Mouse (Mus musculus) heart, embryonic 16.5 days (tissue): ENCODE results near the gene Sypl2. TPM values are rescaled to one million over a fixed set of nuclear protein-coding genes. Genes with fewer than 3 reads are reported as not detected.

ENCODE experiments used
- ATAC-seq: fragments of 200-750 bp; cut with Nextera tagmentation; replicated peaks from 2 replicates; pipeline ENCODE4 v1.8.0; 2017; ENCODE audit warnings: moderate number of reproducible peaks; ENCODE audit not compliant: insufficient read depth, low FRiP score; ENCODE audit errors: extremely low read depth
- H3K27ac ChIP-seq: fragments of 300-500 bp; sonication (generic); 2 replicates; pipeline ENCODE4 v1.5.1; 2014; ENCODE audit warnings: mild to moderate bottlenecking, low read length, control low read depth, moderate library complexity
- H3K27me3 ChIP-seq: fragments of 300-500 bp; sonication (generic); 2 replicates; pipeline ENCODE4 v1.6.1; 2014; ENCODE audit warnings: low read length, mixed read lengths; ENCODE audit not compliant: control insufficient read depth, insufficient read depth
- H3K36me3 ChIP-seq: fragments of 300-500 bp; sonication (generic); 2 replicates; pipeline ENCODE4 v1.6.1; 2014; ENCODE audit not compliant: control insufficient read depth, insufficient read depth
- H3K4me1 ChIP-seq: fragments of 300-500 bp; sonication (generic); 2 replicates; pipeline ENCODE4 v1.6.1; 2014; ENCODE audit warnings: low read length, mixed read lengths; ENCODE audit not compliant: control insufficient read depth, insufficient read depth
- H3K4me2 ChIP-seq: fragments of 300-500 bp; sonication (generic); 2 replicates; pipeline ENCODE4 v1.6.1; 2014; ENCODE audit warnings: low read depth, mild to moderate bottlenecking, control low read depth, low read length
- H3K4me3 ChIP-seq: fragments of 300-500 bp; sonication (generic); 2 replicates; pipeline ENCODE4 v1.5.1; 2014; ENCODE audit warnings: mild to moderate bottlenecking, control low read depth, low read length
- H3K9ac ChIP-seq: fragments of 300-500 bp; sonication (generic); 2 replicates; pipeline ENCODE4 v1.6.1; 2014; ENCODE audit warnings: low read length, control low read depth
- H3K9me3 ChIP-seq: fragments of 300-500 bp; sonication (generic); replicated peaks from 2 replicates; pipeline ENCODE4 v1.6.1; 2016; ENCODE audit warnings: low read length; ENCODE audit not compliant: control insufficient read depth
- WGBS: fragments of 180-500 bp; shearing (Covaris S2); extraction: QIAGEN DNeasy Blood & Tissue Kit; methylation state at CpG from one replicate; pipeline ENCODE4 v1.1.7; 2014; 5-methylcytosine and 5-hydroxymethylcytosine counted together
- polyA plus RNA-seq: library from polyadenylated mRNA; unstranded; fragments of >200 nt; fragmentation: Nextera tagmentation; extraction: Ambion mirVana; gene quantifications from 2 replicates; pipeline ENCODE4 v1.2.1, GENCODE M21; 2015

The Sypl2 gene
- polyA plus RNA-seq, 1 experiment from 2014 or later, result 2.3 TPM

GRCm38 (mm10) chr3:108169199-108169598, 57.2 kb downstream of the Sypl2 start:
- no peak overlapping the region for H3K4me2 ChIP-seq
- H3K4me3 ChIP-seq, result no peak overlapping the region
- H3K9me3 ChIP-seq, result no peaks in the 10 kb centered on the region
- WGBS, result 43% methylated on average over 3 of the region's 3 CpGs
- no peak overlapping the region for H3K9ac ChIP-seq
- no peak overlapping the region for H3K27ac ChIP-seq
- no peak for ATAC-seq
- H3K27me3 ChIP-seq, result no peaks in the 10 kb centered on the region
- no peaks in the 10 kb centered on the region for H3K36me3 ChIP-seq
- peaks cover 9% of the 10 kb centered on the region; the same call in 1 of the 2 replicates for H3K4me1 ChIP-seq

GRCm38 (mm10) chr3:108167499-108167898, 58.9 kb downstream of the Sypl2 start:
- H3K4me1 ChIP-seq, result peaks cover 9% of the 10 kb centered on the region; the same call in 1 of the 2 replicates
- ATAC-seq, result no peak
- H3K36me3 ChIP-seq, result no peaks in the 10 kb centered on the region
- no peak overlapping the region for H3K4me3 ChIP-seq
- H3K27ac ChIP-seq, result no peak overlapping the region
- no peaks in the 10 kb centered on the region for H3K27me3 ChIP-seq
- WGBS, result 54% methylated on average over 14 of the region's 14 CpGs
- H3K9ac ChIP-seq, result no peak overlapping the region
- no peak overlapping the region for H3K4me2 ChIP-seq
- H3K9me3 ChIP-seq, result no peaks in the 10 kb centered on the region

GRCm38 (mm10) chr3:108166486-108167211, 59.8 kb downstream of the Sypl2 start:
- peak; percentile 55; the same call in 1 of the 2 replicates for ATAC-seq
- Histone ChIP-seq H3K4me1 (peaks cover 9% of the 10 kb centered on the region; the same call in 1 of the 2 replicates), H3K36me3 (no peaks in the 10 kb centered on the region), H3K27ac (no peak overlapping the region), H3K9ac (no peak overlapping the region), H3K27me3 (no peaks in the 10 kb centered on the region), H3K4me3 (no peak overlapping the region), H3K4me2 (no peak overlapping the region), H3K9me3 (no peaks in the 10 kb centered on the region)
- 38% methylated on average over 10 of the region's 11 CpGs for WGBS

DNA sequence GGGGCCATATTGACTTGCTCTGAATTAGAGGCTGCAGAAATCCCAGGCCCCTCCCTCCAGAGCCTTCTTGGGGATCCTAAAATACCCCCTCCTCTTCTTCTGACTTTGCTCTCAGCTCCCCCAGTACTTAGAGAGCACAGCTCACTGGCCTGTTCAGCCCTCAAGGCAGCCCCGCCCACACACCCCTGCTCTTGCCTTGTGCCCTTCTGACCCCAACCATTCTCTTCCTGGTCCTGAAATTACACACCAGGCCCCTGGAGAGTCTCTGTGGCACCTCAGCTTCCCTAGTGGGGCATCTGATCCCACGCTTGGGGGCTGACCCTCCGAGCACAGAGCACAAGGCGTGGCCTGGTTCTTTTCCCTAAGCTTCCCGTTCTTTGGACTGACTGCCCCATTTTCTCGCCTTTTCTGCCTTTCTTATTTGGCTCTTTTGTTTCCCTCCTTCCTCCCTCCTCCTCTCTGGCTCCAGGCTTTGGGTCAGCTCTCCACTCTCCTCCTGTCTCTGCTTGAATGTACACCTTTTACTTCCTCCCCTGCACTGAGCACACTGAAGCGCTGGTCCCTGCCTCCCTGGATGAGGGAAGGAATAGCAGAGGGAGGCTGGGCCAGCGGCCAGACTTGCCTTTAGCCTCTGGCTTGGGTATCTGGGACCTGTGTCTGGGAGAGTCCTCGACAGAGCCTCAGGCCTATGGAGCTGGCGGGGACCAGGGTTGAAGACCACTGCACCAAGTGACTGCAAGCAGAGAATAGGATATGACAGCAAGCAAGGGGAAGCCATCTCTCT, 60.7 kb downstream of the Sypl2 start:
- no peaks in the 10 kb centered on the region for H3K36me3 ChIP-seq
- H3K9ac ChIP-seq, result no peak overlapping the region; the same call in 1 of the 2 replicates
- 63% methylated on average over 10 of the region's 10 CpGs for WGBS
- H3K4me3 ChIP-seq, result no peak overlapping the region
- H3K27ac ChIP-seq, result no peak overlapping the region
- ATAC-seq, result no peak
- H3K9me3 ChIP-seq, result no peaks in the 10 kb centered on the region
- H3K4me2 ChIP-seq, result no peak overlapping the region
- peaks cover 9% of the 10 kb centered on the region; the same call in 1 of the 2 replicates for H3K4me1 ChIP-seq
- H3K27me3 ChIP-seq, result no peaks in the 10 kb centered on the region

DNA sequence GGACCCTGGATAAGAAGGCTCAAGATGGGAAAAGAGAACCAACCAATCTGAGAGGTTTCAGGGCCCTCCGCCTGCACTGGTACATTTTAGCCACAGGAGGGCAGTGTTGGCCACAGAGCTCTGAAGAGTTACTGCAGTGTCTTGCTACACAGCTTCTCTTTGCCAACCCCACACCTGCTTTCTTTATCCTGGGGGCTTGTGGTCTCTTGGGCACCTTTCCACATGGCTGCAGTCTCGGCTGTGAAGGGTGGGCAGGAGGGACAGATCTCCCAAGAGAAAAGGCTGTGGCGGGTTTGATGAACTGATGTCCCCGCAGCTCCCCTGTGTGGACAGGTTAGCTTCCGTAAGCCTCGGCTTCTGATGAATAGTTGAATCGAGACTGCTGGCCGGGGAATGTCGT, 61.6 kb downstream of the Sypl2 start:
- no peaks in the 10 kb centered on the region for H3K36me3 ChIP-seq
- no peaks in the 10 kb centered on the region for H3K9me3 ChIP-seq
- ATAC-seq, result peak; percentile 50; the same call in 1 of the 2 replicates
- peak overlapping the region; percentile 47 for H3K4me2 ChIP-seq
- no peak overlapping the region for H3K9ac ChIP-seq
- H3K4me1 ChIP-seq, result peaks cover 9% of the 10 kb centered on the region; the same call in 1 of the 2 replicates
- 24% methylated on average over 9 of the region's 9 CpGs for WGBS
- no peak overlapping the region for H3K27ac ChIP-seq
- H3K4me3 ChIP-seq, result no peak overlapping the region
- no peaks in the 10 kb centered on the region for H3K27me3 ChIP-seq

DNA sequence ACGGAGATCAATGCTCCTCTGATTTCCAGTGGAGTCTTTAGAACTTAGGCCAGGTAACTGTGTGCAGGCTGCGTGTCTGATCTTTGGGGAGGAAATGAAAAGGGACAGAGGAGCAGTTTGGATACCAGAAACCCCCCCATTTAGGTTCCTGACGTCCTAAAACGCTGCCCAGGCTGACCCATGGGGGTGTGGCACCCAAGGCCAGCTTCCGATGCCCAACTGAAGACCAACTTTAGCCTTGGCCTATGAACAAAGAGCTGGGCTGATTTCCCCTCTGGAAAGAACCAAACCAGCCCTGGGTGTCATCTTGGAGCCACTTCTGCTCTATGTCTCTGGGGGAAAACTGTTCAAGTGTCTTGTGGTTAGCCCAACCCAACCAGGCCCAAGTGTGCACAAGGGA, 62.4 kb downstream of the Sypl2 start:
- Histone ChIP-seq H3K27me3 (no peaks in the 10 kb centered on the region), H3K9ac (no peak overlapping the region), H3K4me3 (no peak overlapping the region), H3K36me3 (no peaks in the 10 kb centered on the region), H3K4me1 (peaks cover 14% of the 10 kb centered on the region), H3K9me3 (no peaks in the 10 kb centered on the region), H3K4me2 (no peak overlapping the region), H3K27ac (no peak overlapping the region)
- WGBS, result 55% methylated on average over 5 of the region's 5 CpGs
- ATAC-seq, result no peak

Other genes with a start within 250 kb of the Sypl2 start
- gene Gstm2, start 240.2 kb downstream of the Sypl2 start, polyA plus RNA-seq, result 79.3 and 81.3 TPM in 2 replicates
- gene Gstm1, start 208.7 kb downstream of the Sypl2 start, polyA plus RNA-seq, result 111 and 113 TPM in 2 replicates
- gene Gstm4, start 181.8 kb downstream of the Sypl2 start, polyA plus RNA-seq, result 16.6 and 17.6 TPM in 2 replicates
- gene Ampd2, start 140.0 kb downstream of the Sypl2 start, polyA plus RNA-seq, result 27.1 and 29.2 TPM in 2 replicates
- gene Gnat2, start 133.9 kb downstream of the Sypl2 start, polyA plus RNA-seq, result 0.71 and 0.79 TPM in 2 replicates
- 77.0 and 85.5 TPM in 2 replicates for gene Gnai3, start 80.5 kb downstream of the Sypl2 start, polyA plus RNA-seq
- gene Gpr61, start 71.8 kb downstream of the Sypl2 start, polyA plus RNA-seq, result 0.05 and 0.12 TPM in 2 replicates
- gene Amigo1, start 40.3 kb downstream of the Sypl2 start, polyA plus RNA-seq, result 2.5 and 3.5 TPM in 2 replicates
- gene Cyb561d1, start 25.4 kb downstream of the Sypl2 start, polyA plus RNA-seq, result 3.2 and 3.5 TPM in 2 replicates
- 7.0 and 7.4 TPM in 2 replicates for gene Atxn7l2, start 15.7 kb downstream of the Sypl2 start, polyA plus RNA-seq
- 193 and 195 TPM in 2 replicates for gene Psma5, start 30.3 kb upstream of the Sypl2 start, polyA plus RNA-seq
- 5.4 and 10.5 TPM in 2 replicates for gene Sort1, start 57.4 kb upstream of the Sypl2 start, polyA plus RNA-seq
- gene Mybphl, start 138.3 kb upstream of the Sypl2 start, polyA plus RNA-seq, result 47.6 and 84.1 TPM in 2 replicates
- gene Psrc1, start 157.2 kb upstream of the Sypl2 start, polyA plus RNA-seq, result 21.9 and 23.0 TPM in 2 replicates
- 2.7 and 3.9 TPM in 2 replicates for gene Celsr2, start 188.9 kb upstream of the Sypl2 start, polyA plus RNA-seq
- 82.7 and 87.2 TPM in 2 replicates for gene Sars, start 218.6 kb upstream of the Sypl2 start, polyA plus RNA-seq